Mouse (Mus musculus) heart, postnatal 0 days (tissue): ENCODE results near the gene Ppp2r5d. TPM values are rescaled to one million over a fixed set of nuclear protein-coding genes. Genes with fewer than 3 reads are reported as not detected.

ENCODE experiments used
- ATAC-seq: fragments of 200-750 bp; cut with Nextera tagmentation; 2 replicates; pipeline ENCODE4 v1.8.0; 2017; ENCODE audit warnings: low read depth, moderate number of reproducible peaks, moderate library complexity; ENCODE audit not compliant: insufficient read depth
- DNase-seq: peaks from one replicate; pipeline ENCODE4 v3.0.0-alpha.2; 2016; ENCODE audit warnings: low spot score
- H3K27ac ChIP-seq: fragments of 300-500 bp; sonication (generic); 2 replicates; pipeline ENCODE4 v1.5.1; 2014; ENCODE audit warnings: low read depth, mild to moderate bottlenecking
- H3K27me3 ChIP-seq: fragments of 300-500 bp; sonication (generic); 2 replicates; pipeline ENCODE4 v1.6.1; 2014; ENCODE audit warnings: low read length, mixed read lengths; ENCODE audit not compliant: control insufficient read depth, insufficient read depth
- H3K36me3 ChIP-seq: fragments of 300-500 bp; sonication (generic); replicated peaks from 2 replicates; pipeline ENCODE4 v1.6.1; 2014; ENCODE audit warnings: low read length, mixed read lengths; ENCODE audit not compliant: control insufficient read depth, insufficient read depth
- H3K4me1 ChIP-seq: fragments of 300-500 bp; sonication (generic); 2 replicates; pipeline ENCODE4 v1.6.1; 2014; ENCODE audit warnings: antibody characterized with exemption; ENCODE audit not compliant: control insufficient read depth, insufficient read depth
- H3K4me2 ChIP-seq: fragments of 300-500 bp; sonication (generic); 2 replicates; pipeline ENCODE4 v1.6.1; 2014; ENCODE audit warnings: low read depth, mild to moderate bottlenecking, low read length, moderate library complexity
- H3K4me3 ChIP-seq: fragments of 300-500 bp; sonication (generic); 2 replicates; pipeline ENCODE4 v1.5.1; 2014; ENCODE audit warnings: low read depth, low read length
- H3K9ac ChIP-seq: fragments of 300-500 bp; sonication (generic); replicated peaks from 2 replicates; pipeline ENCODE4 v1.6.1; 2014; ENCODE audit warnings: low read depth, low read length, mixed read lengths
- H3K9me3 ChIP-seq: fragments of 300-500 bp; sonication (generic); replicated peaks from 2 replicates; pipeline ENCODE4 v1.6.1; 2016; ENCODE audit warnings: low read length; ENCODE audit not compliant: control insufficient read depth
- CTCF ChIP-seq: IDR thresholded peaks from 2 replicates; pipeline ENCODE4 v1.5.1; 2016; ENCODE audit warnings: antibody characterized with exemption, control low read depth, low read depth
- EP300 ChIP-seq: IDR thresholded peaks from 2 replicates; pipeline ENCODE4 v1.6.1; 2016; ENCODE audit warnings: antibody characterized with exemption, low read depth
- WGBS: fragments of 180-500 bp; shearing (Covaris S2); extraction: QIAGEN DNeasy Blood & Tissue Kit; methylation state at CpG from one replicate; pipeline ENCODE4 v1.1.7; 2014; 5-methylcytosine and 5-hydroxymethylcytosine counted together
- polyA plus RNA-seq: library from polyadenylated mRNA; unstranded; fragments of >200 nt; fragmentation: Nextera tagmentation; extraction: Ambion mirVana; gene quantifications from 2 replicates; pipeline ENCODE4 v1.2.1, GENCODE M21; 2015
- total RNA-seq: library from RNA; depleted of rRNA; stranded (reverse); fragments of >200 nt; gene quantifications from 2 replicates; pipeline ENCODE4 v1.2.3, GENCODE M21; 2014; ENCODE audit warnings: low replicate concordance

Gene Ppp2r5d
- total and polyA plus RNA-seq, 2 experiments from 2014 or later: 25.2 to 46.3 TPM

GRCm38 (mm10) chr17:46706375-46707089 is 1.6 kb upstream of the Ppp2r5d start:
- 76% methylated on average over 14 of the region's 14 CpGs for WGBS
- no peak for DNase-seq
- no peaks in the 10 kb centered on the region for H3K9me3 ChIP-seq
- TF ChIP-seq CTCF (0 out of 2 replicates have a peak, but pooled peaks have one; percentile 6), EP300 (no peak)
- no peaks in the 10 kb centered on the region for H3K27me3 ChIP-seq
- no peak overlapping the region for H3K4me3 ChIP-seq
- ATAC-seq: no peak
- H3K36me3 ChIP-seq: no peaks in the 10 kb centered on the region
- H3K27ac ChIP-seq: no peak overlapping the region
- H3K4me2 ChIP-seq: no peak overlapping the region
- H3K4me1 ChIP-seq: peaks cover 15% of the 10 kb centered on the region
- no peak overlapping the region for H3K9ac ChIP-seq

- ATAC-seq: peak; percentile 71
- Histone ChIP-seq H3K9me3 (no peaks in the 10 kb centered on the region), H3K36me3 (peaks cover 4% of the 10 kb centered on the region; the same call in 1 of the 2 replicates), H3K9ac (peak overlapping the region; percentile 83), H3K4me1 (peaks cover 15% of the 10 kb centered on the region), H3K27me3 (no peaks in the 10 kb centered on the region), H3K27ac (peak overlapping the region; percentile 90), H3K4me2 (peak overlapping the region; percentile 88), H3K4me3 (peak overlapping the region; percentile 86)
- DNase-seq: peak; percentile 30
- 5% methylated on average over 29 of the region's 41 CpGs for WGBS
- TF ChIP-seq CTCF (no peak), EP300 (no peak)
These were observed 682 bp downstream of the Ppp2r5d start for GRCm38 (mm10) chr17:46703971-46704886.

- no peak for DNase-seq
- no peak for ATAC-seq
- Histone ChIP-seq H3K27me3 (no peaks in the 10 kb centered on the region), H3K4me2 (no peak overlapping the region), H3K9ac (no peak overlapping the region), H3K4me1 (peaks cover 15% of the 10 kb centered on the region), H3K9me3 (no peaks in the 10 kb centered on the region), H3K36me3 (peaks cover 12% of the 10 kb centered on the region; the same call in 1 of the 2 replicates), H3K27ac (no peak overlapping the region), H3K4me3 (no peak overlapping the region)
- 85% methylated on average over 5 of the region's 5 CpGs for WGBS
- TF ChIP-seq EP300: no peak
- no peak for TF ChIP-seq CTCF
These were observed 2.4 kb downstream of the Ppp2r5d start for GRCm38 (mm10) chr17:46702506-46702905.

- TF ChIP-seq CTCF: no peak
- no peak for TF ChIP-seq EP300
- H3K9me3 ChIP-seq: no peaks in the 10 kb centered on the region
- whole genome bisulfite sequencing: 86% methylated on average over 12 of the region's 12 CpGs
- peaks cover 15% of the 10 kb centered on the region for H3K4me1 ChIP-seq
- ATAC-seq (no peak), DNase-seq (no peak)
- peaks cover 12% of the 10 kb centered on the region; the same call in 1 of the 2 replicates for H3K36me3 ChIP-seq
- no peak overlapping the region for H3K4me2 ChIP-seq
- H3K27me3 ChIP-seq: no peaks in the 10 kb centered on the region
- no peak overlapping the region for H3K9ac ChIP-seq
- no peak overlapping the region for H3K27ac ChIP-seq
- no peak overlapping the region for H3K4me3 ChIP-seq
These were observed 2.8 kb downstream of the Ppp2r5d start for GRCm38 (mm10) chr17:46702100-46702499.

GRCm38 (mm10) chr17:46701489-46701888 is 3.4 kb downstream of the Ppp2r5d start:
- Histone ChIP-seq H3K4me2 (0 out of 2 replicates have a peak overlapping the region, but pooled peaks have one; percentile 12), H3K36me3 (peaks cover 12% of the 10 kb centered on the region; the same call in 1 of the 2 replicates), H3K9me3 (no peaks in the 10 kb centered on the region), H3K4me3 (no peak overlapping the region), H3K4me1 (peaks cover 15% of the 10 kb centered on the region), H3K9ac (peak overlapping the region; percentile 30; the same call in 1 of the 2 replicates), H3K27me3 (no peaks in the 10 kb centered on the region), H3K27ac (no peak overlapping the region)
- DNase-seq: no peak
- WGBS: 76% methylated on average over 12 of the region's 12 CpGs
- ATAC-seq: no peak
- TF ChIP-seq EP300 (no peak), CTCF (no peak)
